Mouse (Mus musculus) lung, postnatal 0 days (tissue): ENCODE results near the gene Dck.

Experiments used
- CTCF ChIP-seq: IDR thresholded peaks from 2 replicates; pipeline ENCODE4 v1.5.1; 2016; ENCODE audit warnings: antibody characterized with exemption, mild to moderate bottlenecking
- EP300 ChIP-seq: IDR thresholded peaks from 2 replicates; pipeline ENCODE4 v1.6.1; 2016; ENCODE audit warnings: antibody characterized with exemption, mild to moderate bottlenecking, control low read depth

DNA sequence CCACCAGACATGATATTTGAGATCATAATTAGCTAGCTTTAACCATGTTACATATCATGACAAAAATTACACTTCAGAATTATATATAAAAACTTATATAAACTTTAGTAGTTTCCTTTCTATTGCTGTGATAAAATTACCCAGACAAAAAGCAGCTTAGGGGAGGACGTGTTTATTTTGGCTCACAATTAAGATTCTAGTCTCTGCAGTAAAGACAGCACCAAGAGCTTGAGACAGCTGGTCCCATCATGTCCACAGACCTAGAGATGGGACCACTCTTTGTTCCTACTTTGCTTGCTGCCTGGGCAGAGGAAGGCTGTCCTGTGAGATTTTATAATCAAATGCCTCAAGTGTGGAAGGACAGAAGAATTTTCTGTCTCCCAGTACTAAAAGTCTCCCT is 20.3 kb downstream of the Dck start:
- TF ChIP-seq CTCF (no peak), EP300 (no peak)
